Comparison of ENCODE assay signal across 11 mouse cellular contexts in the genomic region with DNA sequence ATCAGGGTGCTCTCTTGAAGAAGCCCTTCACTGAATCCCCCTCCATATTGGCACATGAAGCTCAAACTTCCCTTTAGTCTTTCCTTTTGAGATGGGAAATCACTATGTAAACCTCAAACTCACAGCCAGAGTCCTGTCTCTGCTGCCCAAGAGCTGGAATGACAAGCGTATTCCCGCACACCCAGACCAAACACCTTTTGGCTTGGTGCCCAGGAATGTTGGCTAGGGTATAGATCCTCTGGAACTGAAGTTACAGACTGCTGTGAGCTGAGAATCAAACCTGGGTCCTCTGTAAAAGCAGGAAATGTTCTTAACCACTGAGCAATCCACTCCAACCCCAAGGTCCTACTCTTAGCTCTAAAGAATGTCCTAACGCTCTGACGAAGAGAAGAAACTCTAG. TPM values are rescaled to one million over a fixed set of nuclear protein-coding genes. Genes with fewer than 3 reads are reported as not detected.
DNase-seq lines count a peak whose midpoint lies in the region; ATAC-seq and TF ChIP-seq lines count a peak whose summit lies in the region.
"Had no signal": no experiment of that assay in that cellular context is flagged by ENCODE, and none has a peak within 500 bp of the region (broad histone marks: within the 10 kb centered on the region; RNA-seq: fewer than 3 reads in every experiment).

No protein-coding gene starts in this region.

- ATAC-seq in liver, postnatal 0 days, result no peak
- ATAC-seq in liver, embryonic 11.5 days (replicated peaks; ENCODE audit: low FRiP score), result no peak
- ATAC-seq: midbrain, embryonic 16.5 days had no signal

- peaks cover 72% of the 10 kb centered on the region for H3K36me3 ChIP-seq in liver, postnatal 0 days (replicated peaks; ENCODE audit: insufficient read depth, low read length)
- H3K36me3 ChIP-seq in liver, embryonic 11.5 days (ENCODE audit: control insufficient read depth, insufficient read depth, low read length), result peaks cover 51% of the 10 kb centered on the region

- no peak for TF ChIP-seq CTCF in liver, postnatal 0 days (IDR thresholded peaks at IDR 0.05; ENCODE audit: low read depth)

- intact Hi-C loops in left cerebral cortex, postnatal 36 days (cut with DNase I), result no loop called here

- H3K9me3 ChIP-seq in liver, postnatal 0 days (ENCODE audit: low read length), result no peaks in the 10 kb centered on the region
- no peaks in the 10 kb centered on the region for H3K9me3 ChIP-seq in liver, embryonic 11.5 days (ENCODE audit: control insufficient read depth, low read length)
- H3K9me3 ChIP-seq: neural tube, embryonic 15.5 days had no signal

- H3K27ac ChIP-seq in liver, postnatal 0 days (ENCODE audit: low read depth), result no peak overlapping the region
- no peak overlapping the region for H3K27ac ChIP-seq in liver, embryonic 11.5 days (ENCODE audit: low read depth, low read length)
- H3K27ac ChIP-seq: neural tube, embryonic 15.5 days had no signal

- DNase-seq in cerebellum, postnatal 14 days, result peak; percentile 28 to 52
- no peak for DNase-seq in cerebellum, adult 11 months
- peak; percentile 39 for DNase-seq in liver, postnatal 0 days
- no peak for DNase-seq in liver, embryonic 11.5 days (ENCODE audit: low spot score)
- DNase-seq in adrenal gland, postnatal 25 days, result peak; percentile 46
- peak; percentile 48 for DNase-seq in lung, postnatal 14 days
- no peak for DNase-seq in left cerebral cortex, postnatal 36 days (ENCODE audit: low spot score in 2 of 2)
- DNase-seq: right cerebral cortex, postnatal 4 days had no signal

- no peak overlapping the region for H3K9ac ChIP-seq in liver, postnatal 0 days (replicated peaks)
- no peak overlapping the region for H3K9ac ChIP-seq in liver, embryonic 11.5 days (ENCODE audit: low read depth, low read length)
- H3K9ac ChIP-seq: neural tube, embryonic 15.5 days had no signal

- TF ChIP-seq EP300 in liver, postnatal 0 days (IDR thresholded peaks at IDR 0.05; ENCODE audit: low read depth), result no peak

- no peak overlapping the region for H3K4me3 ChIP-seq in liver, postnatal 0 days (ENCODE audit: low read depth, low read length)
- H3K4me3 ChIP-seq in liver, embryonic 11.5 days (ENCODE audit: low read depth, low read length), result no peak overlapping the region
- H3K4me3 ChIP-seq: neural tube, embryonic 15.5 days had no signal

- no peaks in the 10 kb centered on the region for H3K4me1 ChIP-seq in liver, postnatal 0 days (ENCODE audit: insufficient read depth)
- H3K4me1 ChIP-seq in liver, embryonic 11.5 days (replicated peaks; ENCODE audit: control insufficient read depth, insufficient read depth, low read length), result no peaks in the 10 kb centered on the region
- H3K4me1 ChIP-seq: neural tube, embryonic 15.5 days had no signal

- 76% methylated on average over 4 of the region's 4 CpGs for WGBS in liver, postnatal 0 days (ENCODE audit: insufficient replicate concordance)
- 91% methylated on average over 4 of the region's 4 CpGs for WGBS in liver, embryonic 11.5 days

- H3K4me2 ChIP-seq in liver, postnatal 0 days (ENCODE audit: low read depth, low read length), result no peak overlapping the region
- H3K4me2 ChIP-seq in liver, embryonic 11.5 days, result no peak overlapping the region
- H3K4me2 ChIP-seq: neural tube, embryonic 15.5 days had no signal

- H3K27me3 ChIP-seq in liver, postnatal 0 days (ENCODE audit: insufficient read depth, low read length), result no peaks in the 10 kb centered on the region
- no peaks in the 10 kb centered on the region for H3K27me3 ChIP-seq in liver, embryonic 11.5 days (replicated peaks; ENCODE audit: control insufficient read depth, insufficient read depth, low read length)
- H3K27me3 ChIP-seq: neural tube, embryonic 15.5 days had no signal

RNA-seq across cellular contexts. Expression of a gene that starts 29.5 kb away (rescaled TPM):
- 588 and 688 TPM in 2 replicates for polyA plus RNA-seq in liver, postnatal 0 days (2015; fragmentation: Nextera tagmentation; extraction: Ambion mirVana)
- polyA plus RNA-seq in liver, embryonic 11.5 days (2014; fragmentation: Nextera tagmentation; extraction: Ambion mirVana), result 5.2 and 7.3 TPM in 2 replicates
- total RNA-seq in adrenal gland, postnatal 25 days (2021), result 3.4 and 10.5 TPM in 2 replicates
- total RNA-seq in left cerebral cortex, postnatal 36 days (2021), result 1 to 10 TPM in 1 of 2 experiments, not detected in 1; 1.4 TPM
- polyA plus RNA-seq: hindbrain, embryonic 11.5 days; midbrain, embryonic 16.5 days had no signal

RNA-seq across cellular contexts. Expression of a gene that starts 33.2 kb away (rescaled TPM):
- 5.6 and 6.0 TPM in 2 replicates for polyA plus RNA-seq in liver, postnatal 0 days (2015; fragmentation: Nextera tagmentation; extraction: Ambion mirVana)
- 1.2 and 1.6 TPM in 2 replicates for polyA plus RNA-seq in liver, embryonic 11.5 days (2014; fragmentation: Nextera tagmentation; extraction: Ambion mirVana)
- total RNA-seq in adrenal gland, postnatal 25 days (2021), result 6.1 and 8.6 TPM in 2 replicates
- 10 to 100 TPM; 54.0 to 54.9 TPM for total RNA-seq in left cerebral cortex, postnatal 36 days (2021)

RNA-seq across cellular contexts. Expression of a gene that starts 48.7 kb away (rescaled TPM):
- polyA plus RNA-seq in liver, postnatal 0 days (2015; fragmentation: Nextera tagmentation; extraction: Ambion mirVana), result 1.8 and 2.2 TPM in 2 replicates
- 6.8 and 9.7 TPM in 2 replicates for polyA plus RNA-seq in liver, embryonic 11.5 days (2014; fragmentation: Nextera tagmentation; extraction: Ambion mirVana)
- 31.5 and 47.5 TPM in 2 replicates for total RNA-seq in adrenal gland, postnatal 25 days (2021)
- total RNA-seq in left cerebral cortex, postnatal 36 days (2021), result 10 to 100 TPM; 52.2 to 79.3 TPM

Comparison
In these comparisons a context has a peak if more than half of its experiments do, and no peak if none do; other contexts are left out.
1. DNase-seq: peak in cerebellum, postnatal 14 days (2 of 2), liver, postnatal 0 days (single experiment), adrenal gland, postnatal 25 days (single experiment) and lung, postnatal 14 days (single experiment); none in cerebellum, adult 11 months (single experiment), liver, embryonic 11.5 days (single experiment) and left cerebral cortex, postnatal 36 days (0 of 2).